Mouse (Mus musculus) erythroid progenitor cell, adult 5-6 weeks (primary cell): ENCODE data around the gene Glyr1. TPM values are rescaled to one million over a fixed set of nuclear protein-coding genes. Genes with fewer than 3 reads are reported as not detected.

ENCODE experiments used
- ATAC-seq: replicated peaks from 2 replicates; pipeline ENCODE4 v1.8.0; 2016; ENCODE audit warnings: moderate number of reproducible peaks, mild to moderate bottlenecking, moderate TSS enrichment, inconsistent platforms; ENCODE audit not compliant: poor library complexity, low FRiP score, severe bottlenecking
- total RNA-seq, 2 experiments: library from RNA; stranded (forward) in 1 of 2; stranded (reverse) in 1 of 2; fragments of 150-400 nt in 1 of 2; fragments of 186-747, 209-891 nt in 1 of 2; gene quantifications; 2 replicates each; pipeline versions ENCODE4 v1.2.3 to v1.2.4; 2015 to 2017; ENCODE audit warnings: low replicate concordance in 2 of 2

Gene Glyr1
- total RNA-seq, 2 experiments from 2014 or later: 45.9 to 47.8 TPM

GRCm38 (mm10) chr16:5012036-5013005, 37.3 kb downstream of the Glyr1 start:
- ATAC-seq: no peak

DNA sequence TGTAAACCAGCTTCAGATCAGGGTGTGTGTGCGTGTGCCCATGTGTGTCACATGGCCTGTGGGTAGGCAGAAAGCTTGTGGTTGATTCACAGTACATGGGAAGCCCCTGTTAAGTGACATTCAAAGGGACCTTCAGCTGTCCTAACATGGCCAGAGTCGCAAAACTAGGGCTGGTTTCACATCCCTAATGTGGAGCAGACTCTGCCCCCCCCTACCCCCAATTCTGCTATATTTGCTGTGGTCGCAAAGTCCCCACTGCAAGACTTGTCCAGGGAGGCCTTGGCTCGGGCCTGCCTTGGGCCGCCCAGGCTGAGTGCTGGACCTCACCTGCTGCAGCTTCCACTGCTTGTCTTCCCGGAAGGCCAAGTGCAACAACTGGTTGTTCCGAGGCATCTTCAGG, 38.4 kb downstream of the Glyr1 start:
- no peak for ATAC-seq

- no peak for ATAC-seq
Measured at GRCm38 (mm10) chr16:5010371-5010935, 39.2 kb downstream of the Glyr1 start.

DNA sequence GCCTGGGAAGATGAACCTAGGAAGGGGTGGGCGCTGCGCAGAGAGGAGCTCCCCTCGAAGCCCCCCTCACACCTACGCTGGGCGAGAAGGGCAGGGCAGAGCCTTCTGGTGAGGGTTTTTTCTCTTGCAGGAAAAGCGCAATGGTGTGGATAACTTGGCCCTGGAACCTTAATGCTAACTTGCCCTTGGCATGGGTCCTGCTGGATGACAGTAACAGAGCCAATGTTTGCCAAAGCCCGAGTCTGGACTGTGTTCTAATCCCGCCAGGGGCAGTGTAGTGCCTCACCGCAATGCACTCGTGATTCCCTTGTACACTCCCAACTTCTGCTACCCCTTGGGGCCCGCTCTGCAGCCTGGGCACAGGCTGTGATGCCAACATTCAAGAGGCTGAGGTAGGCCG, 41.6 kb downstream of the Glyr1 start:
- ATAC-seq: no peak

GRCm38 (mm10) chr16:5007492-5007891, 42.2 kb downstream of the Glyr1 start:
- no peak for ATAC-seq

- ATAC-seq: no peak
Measured at GRCm38 (mm10) chr16:5007067-5007466, 42.6 kb downstream of the Glyr1 start, which contains the start of gene Smim22. TSS of gene Smim22 (plus strand) at chr16:5007288.

DNA sequence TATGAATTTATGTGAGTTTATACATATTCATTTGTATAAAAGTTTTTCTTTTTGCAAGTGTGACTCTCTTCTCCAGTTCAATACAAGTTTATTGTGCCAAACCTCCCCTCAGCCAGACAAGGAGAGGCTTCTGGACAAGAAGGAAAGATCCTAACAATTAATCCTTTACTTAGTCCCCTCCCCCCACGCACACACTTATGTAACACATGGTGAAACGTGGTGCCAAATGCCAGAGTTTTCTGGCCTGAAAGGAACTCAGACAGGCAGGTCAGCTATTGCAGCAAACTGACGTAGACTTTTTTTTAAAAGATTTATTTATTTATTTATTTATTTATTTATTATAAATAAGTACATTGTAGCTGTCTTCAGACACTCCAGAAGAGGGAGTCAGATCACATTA, 49.1 kb downstream of the Glyr1 start:
- ATAC-seq: no peak

DNA sequence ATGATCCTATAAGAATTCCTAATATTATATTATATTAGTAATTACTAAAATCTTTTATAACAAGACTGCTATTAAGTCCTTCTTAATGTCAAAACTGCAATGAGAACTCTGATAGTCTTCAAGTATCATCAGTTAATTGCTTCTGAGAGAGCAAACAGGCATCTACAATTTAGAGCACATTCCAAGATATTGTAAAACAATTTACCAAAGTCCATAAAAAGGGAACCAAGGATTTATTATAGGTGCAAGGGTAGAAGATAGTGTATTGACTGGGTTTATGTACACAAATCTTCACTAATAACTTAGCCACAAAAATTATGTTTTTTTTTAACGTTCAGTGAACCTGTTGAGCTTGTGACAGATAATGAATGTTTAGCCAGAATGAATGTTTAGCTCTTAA, 50.7 kb downstream of the Glyr1 start:
- no peak for ATAC-seq

- ATAC-seq: no peak
Measured at GRCm38 (mm10) chr16:4997553-4997952, 52.1 kb downstream of the Glyr1 start, which contains the start of gene Sept12. TSS of gene Sept12 (minus strand) at chr16:4997852.

- ATAC-seq: no peak
Measured at GRCm38 (mm10) chr16:4993276-4993675, 56.4 kb downstream of the Glyr1 start.

- ATAC-seq: no peak
Measured at GRCm38 (mm10) chr16:4984717-4985116, 64.9 kb downstream of the Glyr1 start.

DNA sequence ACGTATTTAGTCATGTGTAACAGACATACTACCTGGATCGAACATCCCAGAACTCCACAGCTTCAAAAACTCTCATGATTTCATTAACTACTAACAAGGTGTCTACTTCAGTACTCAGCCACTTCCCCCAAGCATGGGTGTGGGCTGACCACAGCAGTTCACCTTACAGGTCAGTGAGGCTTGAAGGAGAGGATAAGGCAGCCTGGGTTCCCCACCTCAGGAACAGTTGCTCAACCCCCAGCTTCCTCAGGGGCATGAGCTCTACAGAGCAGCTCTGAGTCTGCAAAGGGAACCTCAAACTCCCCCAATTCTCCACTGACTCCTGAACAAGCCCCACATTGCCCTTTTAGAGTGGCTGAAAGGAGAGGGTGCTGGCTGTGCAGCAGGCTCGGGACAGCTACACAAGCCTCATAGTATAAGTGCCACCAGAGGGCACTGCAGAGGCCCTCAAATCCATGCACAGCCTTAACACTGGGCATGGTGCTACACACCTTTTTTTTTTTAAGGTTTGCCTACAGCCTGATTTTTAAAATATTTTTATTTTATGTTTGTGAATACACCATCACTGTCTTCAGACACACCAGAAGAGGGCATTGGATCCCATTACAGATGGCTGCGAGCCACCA, 69.8 kb downstream of the Glyr1 start:
- no peak for ATAC-seq

GRCm38 (mm10) chr16:4978275-4979051, 71.2 kb downstream of the Glyr1 start:
- no peak for ATAC-seq

GRCm38 (mm10) chr16:4976180-4976579, 73.5 kb downstream of the Glyr1 start:
- no peak for ATAC-seq

DNA sequence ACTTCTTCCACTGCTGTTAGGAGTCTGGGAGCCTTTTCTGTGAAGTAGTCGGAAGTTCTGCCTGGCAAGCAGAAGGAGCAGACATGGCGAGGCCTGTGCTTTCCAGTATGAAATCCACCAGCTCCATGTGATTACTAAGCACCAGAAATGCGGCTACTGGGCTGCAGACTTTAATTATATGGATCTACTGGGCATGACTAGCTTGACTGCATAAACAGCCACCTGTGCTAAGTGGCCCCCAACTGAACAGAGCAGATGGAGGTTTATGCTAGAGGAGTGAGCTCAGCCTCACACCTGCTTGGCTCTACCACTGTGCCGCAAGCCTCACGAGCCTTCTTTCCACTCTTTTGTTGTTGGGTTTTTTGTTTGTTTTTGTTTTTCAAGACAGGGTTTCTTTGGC, 75.1 kb downstream of the Glyr1 start:
- no peak for ATAC-seq

DNA sequence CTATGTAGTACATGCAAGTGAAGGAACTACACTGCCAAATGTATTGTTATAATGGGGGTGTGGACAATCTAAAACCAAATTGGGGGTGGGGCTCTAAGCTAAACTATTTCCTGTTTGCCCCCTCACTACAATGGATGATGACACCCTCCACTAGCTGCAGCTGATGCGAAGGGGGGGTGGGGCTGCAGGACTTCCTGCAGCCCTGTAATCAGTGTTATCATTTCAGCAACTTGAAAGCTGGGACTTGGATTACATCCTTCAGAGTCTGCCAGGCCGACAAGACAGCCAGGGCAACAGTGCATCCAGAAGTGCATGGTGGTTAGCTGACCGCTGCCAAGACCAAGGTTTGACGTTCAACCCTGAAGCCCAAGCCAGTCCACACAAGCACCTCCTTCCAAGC, 78.0 kb downstream of the Glyr1 start:
- no peak for ATAC-seq

- no peak for ATAC-seq
Measured at GRCm38 (mm10) chr16:4969055-4969843, 80.4 kb downstream of the Glyr1 start.

GRCm38 (mm10) chr16:4968426-4968825, 81.2 kb downstream of the Glyr1 start:
- ATAC-seq: no peak
